Mouse (Mus musculus): ENCODE data around the gene Lama5.

Lama5 gene

GRCm38 (mm10) chr2:180146091-180146490 is 79.6 kb downstream of the Lama5 start:
- DNase-seq (ENCODE audit: low spot score in 2 of 2): no peak

DNA sequence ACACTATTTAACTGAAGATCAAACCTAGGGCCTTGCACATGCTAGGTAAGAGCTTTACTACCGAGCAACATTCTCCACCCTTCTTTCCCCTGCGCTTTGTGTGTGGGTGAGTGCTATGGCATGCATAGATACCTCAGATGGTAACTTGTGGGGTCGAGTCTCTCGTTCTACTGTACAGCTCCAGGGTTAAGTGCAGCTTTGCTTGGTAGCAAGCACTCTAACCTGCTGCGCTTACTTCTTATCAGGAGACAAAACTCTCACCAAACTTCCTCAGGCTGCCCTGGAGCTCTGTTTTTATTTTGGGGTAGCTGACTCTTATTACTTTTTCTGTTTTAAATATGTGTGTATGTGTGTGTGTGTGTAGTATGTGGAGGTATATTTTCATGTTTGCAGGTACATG is 90.2 kb downstream of the Lama5 start:
- no peak for DNase-seq (ENCODE audit: low spot score in 2 of 2)

DNA sequence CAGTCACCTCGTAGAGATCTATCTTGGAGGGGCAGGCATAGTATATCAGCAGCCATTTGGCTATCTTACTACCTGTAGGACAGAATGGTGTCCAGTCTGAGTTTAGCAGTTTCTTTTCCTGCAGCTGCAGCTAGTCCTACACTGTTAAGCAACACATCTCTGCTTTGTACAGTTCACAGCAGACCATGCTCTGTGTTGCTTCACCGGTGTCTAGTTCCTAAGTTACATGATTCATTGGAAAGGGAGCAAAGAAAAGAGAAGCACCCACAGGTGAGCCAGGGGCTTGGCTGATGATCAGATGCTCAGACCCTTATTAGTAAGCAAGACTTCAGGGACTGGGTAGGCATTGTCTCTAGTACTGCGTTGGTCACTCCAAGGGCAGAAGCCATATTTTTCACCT is 91.7 kb downstream of the Lama5 start:
- DNase-seq (ENCODE audit: low spot score in 2 of 2): no peak

DNA sequence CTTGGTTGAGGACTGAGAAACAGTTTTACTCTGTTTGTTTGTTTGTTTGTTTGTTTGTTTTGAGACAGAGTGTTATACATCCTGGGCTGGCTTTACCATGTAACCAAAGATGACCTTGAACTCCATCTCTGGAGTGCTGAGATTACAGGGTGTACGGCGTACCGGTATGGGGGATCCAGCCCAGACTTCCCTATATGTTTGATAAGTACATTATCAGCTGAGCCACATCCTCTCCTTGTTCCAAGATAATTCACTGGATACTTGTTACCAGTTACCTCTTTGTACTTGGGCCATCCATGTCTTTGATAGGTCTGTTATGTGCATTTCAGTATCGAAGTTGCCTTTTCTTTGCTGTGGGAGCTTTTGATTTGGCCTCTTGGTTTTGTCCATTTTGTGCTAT is 92.4 kb downstream of the Lama5 start:
- DNase-seq (ENCODE audit: low spot score in 2 of 2): no peak

DNA sequence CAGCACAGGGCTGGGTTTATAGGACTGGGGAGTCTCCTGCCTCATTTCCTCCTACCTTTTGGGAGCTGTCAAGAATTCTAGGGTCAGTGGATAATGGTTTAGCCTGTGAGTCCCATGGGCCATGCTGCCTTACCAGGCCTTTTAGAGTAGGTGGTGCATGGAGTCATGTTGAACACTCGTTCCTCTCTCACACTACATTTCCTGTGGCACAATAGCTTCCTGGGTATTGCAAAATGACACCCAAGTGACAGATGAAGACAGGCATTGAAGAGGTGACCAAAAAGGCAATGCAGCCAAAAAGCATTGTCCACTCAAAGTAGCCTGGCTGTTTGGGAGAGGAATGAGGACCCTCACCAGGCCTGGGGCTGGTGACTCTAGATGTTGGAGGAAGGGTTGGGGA is 98.0 kb downstream of the Lama5 start:
- no peak for DNase-seq (ENCODE audit: low spot score in 2 of 2)
